Mouse (Mus musculus) embryo, embryonic 10.5 days (tissue): ENCODE results near the gene Usp39.

Experiments used
- DNase-seq: peaks from one replicate; pipeline ENCODE4 v3.0.0-alpha.2; 2015; ENCODE audit warnings: low spot score

Usp39 gene

GRCm38 (mm10) chr6:72302349-72302925 is 42.5 kb downstream of the Usp39 start:
- DNase-seq = no peak

GRCm38 (mm10) chr6:72297825-72298224 is 47.2 kb downstream of the Usp39 start:
- DNase-seq = no peak

- DNase-seq = no peak
Observed at GRCm38 (mm10) chr6:72292972-72293651, 51.9 kb downstream of the Usp39 start.

- no peak for DNase-seq
Observed at GRCm38 (mm10) chr6:72289484-72289883, 55.5 kb downstream of the Usp39 start.

- peak; percentile 65 for DNase-seq
Observed at GRCm38 (mm10) chr6:72283914-72284313, 61.1 kb downstream of the Usp39 start.

GRCm38 (mm10) chr6:72280410-72280998 is 64.5 kb downstream of the Usp39 start:
- no peak for DNase-seq

DNA sequence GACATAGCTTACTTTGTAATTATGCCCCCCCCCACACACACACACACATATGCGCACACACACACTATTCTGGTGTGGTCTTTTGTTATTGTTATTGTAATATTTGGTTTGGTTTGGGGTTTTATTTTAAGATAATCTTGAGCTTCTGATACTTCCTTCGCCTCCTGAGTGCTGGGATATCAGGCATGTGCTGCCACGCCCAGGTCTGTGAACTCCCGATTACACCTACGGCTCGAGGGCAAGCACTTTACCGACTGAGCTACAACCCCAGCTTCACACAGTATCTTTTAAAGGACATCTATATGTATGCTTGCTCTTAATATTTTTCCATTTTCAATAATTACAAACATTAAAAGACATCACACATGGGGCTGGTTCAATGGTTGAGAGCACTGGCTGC is 65.5 kb downstream of the Usp39 start:
- DNase-seq = no peak

DNA sequence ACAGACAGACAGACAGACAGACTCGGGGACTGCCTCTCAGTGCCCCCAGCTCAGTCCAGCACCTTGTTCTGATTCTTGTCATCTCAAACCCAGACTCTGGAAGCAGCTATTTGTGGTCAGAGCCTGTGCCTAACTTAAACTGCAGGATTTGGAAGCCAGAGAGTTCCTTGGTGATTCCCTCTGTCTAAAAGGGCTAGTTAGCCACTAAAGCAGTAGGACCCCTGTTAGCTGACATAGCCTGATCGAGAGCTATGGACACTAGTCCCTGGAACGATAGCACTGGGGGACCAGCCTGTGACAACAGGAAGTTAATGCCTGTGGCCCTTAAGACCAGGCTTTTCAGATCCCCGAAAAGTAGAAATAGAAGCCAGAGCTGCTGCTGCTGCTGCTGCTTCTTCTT is 66.1 kb downstream of the Usp39 start:
- no peak for DNase-seq

DNA sequence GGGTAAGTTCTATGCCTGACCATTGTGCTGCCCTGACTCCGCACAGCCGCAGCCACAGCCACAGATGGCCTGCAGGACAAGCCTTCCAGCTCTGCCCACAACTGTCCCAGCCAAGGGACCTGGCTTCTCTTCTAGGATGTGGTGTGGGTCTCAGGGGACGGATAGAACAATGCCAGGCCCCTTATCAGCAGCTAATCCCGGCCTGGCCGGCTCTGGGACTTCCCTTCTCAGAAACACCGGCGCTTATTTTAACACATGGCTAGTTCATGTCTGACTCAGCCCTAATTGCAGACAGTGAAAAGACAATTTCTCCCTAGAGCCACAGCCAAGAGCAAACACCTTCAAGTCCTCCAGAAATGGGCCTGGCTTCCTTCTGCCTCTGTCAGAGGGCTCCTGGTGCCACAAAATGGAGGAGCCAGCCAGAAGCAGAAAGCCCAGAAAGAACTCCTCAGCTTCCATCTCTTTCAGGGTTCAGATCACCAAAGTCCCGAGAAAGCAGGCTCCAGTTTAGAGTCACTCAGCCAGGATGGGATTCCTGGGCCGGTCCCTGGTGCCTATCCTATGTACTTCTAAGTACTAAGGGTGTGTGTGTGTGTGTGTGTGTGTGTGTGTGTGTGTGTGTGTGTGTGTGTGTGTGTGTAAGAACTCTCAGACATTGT is 67.3 kb downstream of the Usp39 start:
- no peak for DNase-seq

DNA sequence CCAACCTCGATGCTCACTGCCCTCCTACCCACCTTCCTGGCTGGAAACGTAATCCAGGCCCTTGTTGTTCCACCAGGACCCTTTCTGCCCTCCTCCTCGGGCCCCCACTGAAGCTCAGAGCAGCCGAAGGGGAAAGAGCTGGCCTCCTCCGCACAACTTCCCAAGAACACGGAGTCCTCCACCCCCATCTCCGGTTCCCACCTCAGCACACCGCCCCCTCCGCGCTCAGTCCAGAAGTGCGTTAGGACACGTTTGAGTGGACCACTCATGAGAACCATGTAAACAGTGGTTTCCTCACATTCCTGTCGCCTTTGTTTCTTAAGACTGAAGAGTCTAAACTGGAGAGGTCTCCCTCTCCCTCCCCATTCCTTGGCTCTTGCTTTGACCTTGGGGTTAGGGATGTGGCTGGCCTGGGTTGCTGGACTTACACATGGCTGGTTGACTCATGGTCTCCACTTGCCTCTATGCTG is 68.0 kb downstream of the Usp39 start:
- DNase-seq = no peak

DNA sequence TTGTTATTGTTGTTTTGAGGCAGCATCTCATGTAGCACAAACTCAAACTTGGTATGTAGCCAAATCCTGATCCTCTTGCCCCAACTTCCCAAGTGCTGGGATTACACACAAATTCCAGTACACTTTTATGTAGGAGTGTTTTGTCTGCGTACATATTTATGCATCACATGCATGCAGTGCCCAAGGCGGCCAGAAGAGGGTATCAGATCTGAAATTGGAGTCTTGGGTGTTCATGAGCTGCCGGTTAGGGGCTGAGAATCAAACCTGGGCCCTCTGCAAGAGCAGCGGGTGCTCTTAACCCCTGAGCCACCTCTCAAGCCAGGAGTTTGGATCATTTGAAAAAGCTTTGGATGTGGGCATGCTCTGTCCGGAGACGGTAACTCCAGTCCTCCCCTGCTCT is 68.8 kb downstream of the Usp39 start:
- no peak for DNase-seq

DNA sequence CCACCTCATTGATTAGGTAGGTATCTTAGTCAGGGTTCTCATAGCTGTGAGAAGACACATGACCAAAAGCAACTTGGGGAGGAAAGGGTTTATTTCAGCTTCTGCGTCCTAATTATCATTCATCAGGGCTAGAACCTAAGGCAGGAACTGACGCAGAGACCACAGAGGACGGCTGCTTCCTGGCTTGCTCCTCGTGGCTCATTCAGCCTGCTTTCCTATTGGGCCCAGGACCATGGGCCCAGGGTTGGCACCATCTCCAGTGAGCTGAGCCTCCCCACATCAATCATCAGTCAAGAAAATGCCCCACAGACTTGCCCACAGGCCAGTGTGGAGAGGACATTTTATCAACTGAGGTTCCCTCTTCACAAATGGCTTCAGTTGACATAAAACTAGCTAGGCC is 69.5 kb downstream of the Usp39 start:
- DNase-seq = no peak

DNA sequence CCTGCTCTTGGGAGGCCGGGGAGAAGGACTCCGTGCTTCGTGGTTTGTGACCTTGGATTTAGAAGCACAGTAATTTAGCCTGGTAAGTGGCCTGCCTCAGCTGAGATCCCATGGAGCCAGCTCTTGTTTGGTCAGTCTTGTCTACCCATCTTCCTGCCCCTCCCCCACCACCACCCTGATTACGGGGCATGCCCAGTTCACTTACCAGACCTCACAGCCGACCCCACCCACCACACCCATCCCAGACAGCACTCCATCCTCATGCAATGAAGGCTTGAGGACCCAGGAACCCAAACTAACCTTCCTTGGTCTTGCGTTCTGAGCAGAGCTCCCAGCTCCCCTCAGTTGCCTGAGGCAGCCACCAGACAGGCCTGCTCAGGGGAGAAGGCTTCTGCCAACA is 71.8 kb downstream of the Usp39 start:
- DNase-seq = no peak

- no peak for DNase-seq
Observed at GRCm38 (mm10) chr6:72272161-72272696, 72.8 kb downstream of the Usp39 start.

DNA sequence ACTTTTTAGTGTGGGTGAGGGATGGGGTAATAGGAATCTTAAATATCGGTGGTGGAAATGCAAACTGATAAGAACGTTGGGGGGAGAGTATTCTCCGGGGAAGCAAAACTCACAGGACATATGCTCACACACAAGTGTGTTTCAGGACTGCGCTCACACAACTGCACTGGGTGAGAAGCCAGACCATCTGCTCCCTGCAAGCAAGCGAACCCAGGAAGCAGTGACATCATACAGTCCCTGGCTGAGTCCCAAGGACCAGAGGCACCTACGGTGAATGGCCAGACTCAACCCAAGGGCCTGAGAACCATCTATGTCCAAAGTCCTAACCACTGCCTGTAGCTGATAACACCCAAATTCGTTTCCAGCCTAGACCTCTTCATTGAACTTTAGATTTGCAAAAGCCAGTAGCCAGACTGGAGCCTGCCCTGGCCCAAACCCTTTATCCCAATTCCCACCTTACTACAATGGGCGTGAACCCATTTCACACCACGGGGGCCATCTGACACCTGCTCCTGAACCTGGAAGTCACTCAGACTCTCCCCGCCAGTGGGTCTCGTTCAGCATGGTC is 73.9 kb downstream of the Usp39 start:
- no peak for DNase-seq

- no peak for DNase-seq
Observed at GRCm38 (mm10) chr6:72270258-72270657, 74.7 kb downstream of the Usp39 start.
